Mouse (Mus musculus): ENCODE measurements around the gene St6galnac5.

DNA sequence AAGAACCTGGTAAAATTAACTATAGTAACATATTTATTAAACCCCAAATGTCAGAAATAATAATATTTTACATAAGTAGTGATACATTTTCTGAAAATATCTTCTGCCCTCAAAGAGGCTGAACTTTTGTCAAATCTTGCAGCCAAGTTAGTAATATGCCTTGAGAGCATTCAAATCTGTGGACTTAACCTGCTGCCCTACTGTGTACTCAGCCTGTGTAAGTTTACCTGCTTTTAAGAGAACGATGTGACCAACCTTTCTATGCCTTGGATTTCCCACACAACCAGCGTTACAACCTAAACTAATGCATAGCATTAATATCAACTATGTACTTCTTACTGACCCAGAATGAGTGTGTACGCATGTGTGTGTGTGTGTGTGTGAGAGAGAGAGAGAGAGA, 48.3 kb downstream of the St6galnac5 start:
- TF ChIP-seq CTCF (IDR thresholded peaks at IDR 0.05; ENCODE audit: low read depth, low read length) (no peak), GATA1 (IDR thresholded peaks at IDR 0.05; ENCODE audit: borderline replicate concordance, low read length) (no peak), POLR2AphosphoS5 (IDR thresholded peaks at IDR 0.05; ENCODE audit: insufficient replicate concordance, low read depth, low read length) (no peak), TAL1 (conservative IDR thresholded peaks at IDR 0.05; ENCODE audit: low read depth, low read length) (no peak)

Measured in G1E (cell line).